Mouse (Mus musculus) gastrocnemius, postnatal 14 days (tissue): ENCODE results near the gene BC048679. TPM values are rescaled to one million over a fixed set of nuclear protein-coding genes. Genes with fewer than 3 reads are reported as not detected.

Experiments used
- DNase-seq: peaks from one replicate; pipeline ENCODE4 v3.0.0; 2021; ENCODE audit warnings: mixed read lengths
- intact Hi-C: fragments of 180-260 bp; cut with DNase I; formaldehyde crosslinking; loops from one replicate; pipeline ENCODE4 v1.15.1; 2025; ENCODE audit warnings: low total_unique reads
- long read RNA-seq, 2 experiments: library from polyadenylated mRNA; stranded (forward); transcript quantifications; one replicate each; pipeline ENCODE4 v2.0.0; 2021
- total RNA-seq, 2 experiments: library from RNA; stranded (reverse); gene quantifications; 2 replicates each; pipeline ENCODE4 v1.2.3; 2021

Gene BC048679
- not detected for total RNA-seq
- long read RNA-seq, experiment 1: 0 reads
- long read RNA-seq, experiment 2: 0 reads

GRCm38 (mm10) chr7:81498181-81498580, at the start of gene BC048679:
TSS of gene BC048679 (minus strand) at chr7:81498281.
- no peak for DNase-seq
- intact Hi-C loops: no loop called here

GRCm38 (mm10) chr7:81542934-81543333, 44.9 kb upstream of the BC048679 start:
- intact Hi-C loops: no loop called here

GRCm38 (mm10) chr7:81541924-81542524, 43.9 kb upstream of the BC048679 start:
- intact Hi-C loops: no loop called here
- peak; percentile 87 for DNase-seq

More at GRCm38 (mm10) chr7:81542934-81543333, 44.9 kb upstream of the BC048679 start:
- no peak for DNase-seq

- DNase-seq: no peak
- intact Hi-C loops: no loop called here
Measured at GRCm38 (mm10) chr7:81540999-81541398, 42.9 kb upstream of the BC048679 start.

- intact Hi-C loops: no loop called here
- no peak for DNase-seq
Measured at GRCm38 (mm10) chr7:81539565-81539964, 41.5 kb upstream of the BC048679 start.

- no peak for DNase-seq
- intact Hi-C loops: no loop called here
Measured at GRCm38 (mm10) chr7:81538070-81538675, 40.1 kb upstream of the BC048679 start.

- intact Hi-C loops: no loop called here
Measured at GRCm38 (mm10) chr7:81536478-81536877, 38.4 kb upstream of the BC048679 start.

GRCm38 (mm10) chr7:81531462-81531861, 33.4 kb upstream of the BC048679 start:
- DNase-seq: no peak
- intact Hi-C loops: no loop called here

More at GRCm38 (mm10) chr7:81536478-81536877, 38.4 kb upstream of the BC048679 start:
- DNase-seq: no peak

- intact Hi-C loops: no loop called here
- no peak for DNase-seq
Measured at GRCm38 (mm10) chr7:81528918-81529317, 30.8 kb upstream of the BC048679 start.

- intact Hi-C loops: no loop called here
- no peak for DNase-seq
Measured at GRCm38 (mm10) chr7:81523663-81524017, 25.6 kb upstream of the BC048679 start.

- peak; percentile 90 for DNase-seq
- intact Hi-C loops: no loop called here
Measured at GRCm38 (mm10) chr7:81523008-81523662, 25.1 kb upstream of the BC048679 start.

- intact Hi-C loops: no loop called here
- DNase-seq: no peak
Measured at GRCm38 (mm10) chr7:81516154-81517030, 18.3 kb upstream of the BC048679 start.

GRCm38 (mm10) chr7:81514906-81515590, 17.0 kb upstream of the BC048679 start:
- DNase-seq: no peak
- intact Hi-C loops: no loop called here

- DNase-seq: no peak
- intact Hi-C loops: no loop called here
Measured at GRCm38 (mm10) chr7:81501050-81501449, 3.0 kb upstream of the BC048679 start.

- intact Hi-C loops: no loop called here
- no peak for DNase-seq
Measured at GRCm38 (mm10) chr7:81497171-81497570, 910 bp downstream of the BC048679 start.

- intact Hi-C loops: no loop called here
- peak; percentile 76 for DNase-seq
Measured at GRCm38 (mm10) chr7:81493331-81494021, 4.6 kb downstream of the BC048679 start, which contains the start of gene Ap3b2. TSS of gene Ap3b2 (minus strand) at chr7:81493925.

GRCm38 (mm10) chr7:81492628-81493027, 5.5 kb downstream of the BC048679 start:
- intact Hi-C loops: no loop called here
- DNase-seq: no peak

- DNase-seq: no peak
- intact Hi-C loops: no loop called here
Measured at GRCm38 (mm10) chr7:81489649-81490048, 8.4 kb downstream of the BC048679 start.

GRCm38 (mm10) chr7:81480800-81481199, 17.3 kb downstream of the BC048679 start:
- intact Hi-C loops: no loop called here
- no peak for DNase-seq
